18 mouse cellular contexts compared by ENCODE assay signal in the genomic region with DNA sequence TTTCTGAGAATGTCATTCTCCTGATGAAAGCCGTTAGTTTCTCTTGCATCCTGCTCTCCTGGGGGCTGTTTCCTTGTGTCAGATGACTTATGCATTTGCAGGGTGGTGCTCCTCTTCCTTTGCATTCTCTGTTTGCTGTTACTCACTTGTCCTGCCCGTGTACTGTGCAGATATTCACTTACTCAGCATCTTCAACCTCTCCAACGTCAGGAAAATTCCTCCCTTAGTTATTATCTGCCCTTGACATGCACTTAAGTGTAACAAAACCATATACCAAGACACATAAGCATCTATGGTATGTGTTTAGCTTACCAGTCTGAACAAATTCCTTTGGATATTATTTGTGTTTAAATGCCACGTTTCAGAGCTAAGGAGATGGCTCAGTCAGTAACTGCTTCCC.
"Had no signal": no experiment of that assay in that cellular context is flagged by ENCODE, and none has a peak within 500 bp of the region (broad histone marks: within the 10 kb centered on the region; RNA-seq: fewer than 3 reads in every experiment).

No protein-coding gene starts in this region.

- ATAC-seq: intestine, postnatal 0 days had no signal

- DNase-seq: kidney, adult 9 months; kidney, postnatal 10 days; kidney, postnatal 4 days; lung, postnatal 4 days; midbrain, embryonic 14.5 days; retina, postnatal 1 day; right cerebral cortex, postnatal 4 days; spleen, adult 18-20 months; thymus, adult 2 months; thymus, postnatal 25 days had no signal

- H3K4me1 ChIP-seq: limb, embryonic 10.5 days; midbrain, embryonic 10.5 days; stomach, embryonic 15.5 days had no signal

- H3K27ac ChIP-seq: layer of hippocampus, adult 2 months; left cerebral cortex, adult 2 months; limb, embryonic 10.5 days; midbrain, embryonic 10.5 days; stomach, embryonic 15.5 days had no signal

- H3K9ac ChIP-seq: stomach, embryonic 15.5 days had no signal

- H3K4me3 ChIP-seq: layer of hippocampus, adult 2 months; left cerebral cortex, adult 2 months; limb, embryonic 10.5 days; midbrain, embryonic 10.5 days; myocyte; stomach, embryonic 15.5 days had no signal

- H3K9me3 ChIP-seq: limb, embryonic 10.5 days; midbrain, embryonic 10.5 days; stomach, embryonic 15.5 days had no signal

- H3K36me3 ChIP-seq: limb, embryonic 10.5 days; stomach, embryonic 15.5 days had no signal

- H3K4me2 ChIP-seq: liver, embryonic 11.5 days; stomach, embryonic 15.5 days had no signal

- H3K27me3 ChIP-seq: stomach, embryonic 15.5 days had no signal
